Mouse (Mus musculus) CH12.LX (cell line): Measurements from ENCODE around the gene Suclg2. TPM values are rescaled to one million over a fixed set of nuclear protein-coding genes. Genes with fewer than 3 reads are reported as not detected.

Experiments used
- DNase-seq: peaks from one replicate; pipeline ENCODE4 v3.0.0-alpha.2; 2013; ENCODE audit errors: extremely low read depth
- H3K27ac ChIP-seq: 2 replicates; pipeline ENCODE4 v1.5.1; 2012; ENCODE audit warnings: low read depth, mild to moderate bottlenecking, control low read depth, moderate library complexity; ENCODE audit not compliant: insufficient read depth
- H3K27me3 ChIP-seq: replicated peaks from 2 replicates; pipeline ENCODE3; 2012; ENCODE audit warnings: inconsistent platforms
- H3K36me3 ChIP-seq, 2 experiments: replicated peaks in 1 of 2; 2 replicates each; pipeline versions ENCODE3 to v1.6.1; 2012; ENCODE audit warnings: inconsistent platforms in 1 of 2, low read length in 1 of 2, mild to moderate bottlenecking in 1 of 2, mixed read lengths in 1 of 2, moderate library complexity in 1 of 2; ENCODE audit not compliant: control insufficient read depth in 1 of 2, insufficient read depth in 1 of 2
- H3K4me1 ChIP-seq, 2 experiments: 2 replicates each; pipeline ENCODE4 v1.6.1; 2012; ENCODE audit warnings: inconsistent platforms in 1 of 2, moderate library complexity in 1 of 2; ENCODE audit not compliant: insufficient read depth in 2 of 2, control insufficient read depth in 1 of 2
- H3K4me2 ChIP-seq: 2 replicates; pipeline ENCODE4 v1.6.1; 2012; ENCODE audit warnings: low read depth, mild to moderate bottlenecking, control low read depth; ENCODE audit not compliant: poor library complexity, insufficient read depth, severe bottlenecking
- H3K4me3 ChIP-seq, 3 experiments: fragments of 150-350 bp in 1 of 3; sonication (generic) in 1 of 3; replicated peaks in 1 of 3; 2 replicates each; pipeline versions ENCODE3 to v1.5.1; 2011 to 2012; ENCODE audit warnings: low read depth in 2 of 3, low read length in 2 of 3, mild to moderate bottlenecking in 2 of 3, moderate library complexity in 2 of 3, control low read depth in 1 of 3, improper control_type of control experiment in 1 of 3, inconsistent platforms in 1 of 3, mixed read lengths in 1 of 3; ENCODE audit not compliant: poor library complexity in 1 of 3
- H3K79me2 ChIP-seq: replicated peaks from 2 replicates; pipeline ENCODE4 v1.6.1; 2012; ENCODE audit warnings: mild to moderate bottlenecking, moderate library complexity; ENCODE audit not compliant: control insufficient read depth, poor library complexity, insufficient read depth, severe bottlenecking; ENCODE audit errors: extremely low read depth
- H3K9ac ChIP-seq: 2 replicates; pipeline ENCODE4 v1.6.1; 2012; ENCODE audit warnings: low read depth, mild to moderate bottlenecking, control low read depth, moderate library complexity; ENCODE audit not compliant: insufficient read depth
- H3K9me3 ChIP-seq: replicated peaks from 2 replicates; pipeline ENCODE3; 2012; ENCODE audit warnings: low read length, inconsistent platforms, mixed read lengths
- CTCF ChIP-seq, 2 experiments: IDR thresholded peaks in 1 of 2; conservative IDR thresholded peaks in 1 of 2; 2 replicates each; pipeline ENCODE4 v1.5.1; 2011 to 2012; ENCODE audit warnings: low read depth in 2 of 2, low read length in 2 of 2, improper control_type of control experiment in 1 of 2, inconsistent platforms in 1 of 2, mild to moderate bottlenecking in 1 of 2, moderate library complexity in 1 of 2
- E2F4 ChIP-seq: IDR thresholded peaks from 2 replicates; pipeline ENCODE4 v1.6.1; 2011; ENCODE audit warnings: low read depth, low read length, improper control_type of control experiment; ENCODE audit not compliant: insufficient replicate concordance
- EP300 ChIP-seq: IDR thresholded peaks from 2 replicates; pipeline ENCODE4 v1.6.1; 2011; ENCODE audit warnings: low read length, improper control_type of control experiment
- GABPA ChIP-seq: IDR thresholded peaks from 2 replicates; pipeline ENCODE4 v1.6.1; 2012; ENCODE audit warnings: low read depth, low read length, improper control_type of control experiment, inconsistent platforms; ENCODE audit not compliant: insufficient replicate concordance
- JUN ChIP-seq: IDR thresholded peaks from 2 replicates; pipeline ENCODE4 v1.6.1; 2011; ENCODE audit warnings: low read depth, mild to moderate bottlenecking, low read length, improper control_type of control experiment, moderate library complexity; ENCODE audit not compliant: insufficient read depth
- JUND ChIP-seq: conservative IDR thresholded peaks from 2 replicates; pipeline ENCODE4 v1.6.1; 2011; ENCODE audit warnings: low read depth, low read length, improper control_type of control experiment
- KAT2A ChIP-seq: IDR thresholded peaks from 2 replicates; pipeline ENCODE4 v1.6.1; 2012; ENCODE audit warnings: low read length, improper control_type of control experiment, inconsistent platforms; ENCODE audit not compliant: insufficient replicate concordance
- MAFK ChIP-seq: IDR thresholded peaks from 2 replicates; pipeline ENCODE4 v1.6.1; 2011; ENCODE audit warnings: low read length, improper control_type of control experiment; ENCODE audit not compliant: insufficient replicate concordance
- MAX ChIP-seq: IDR thresholded peaks from 2 replicates; pipeline ENCODE4 v1.6.1; 2011; ENCODE audit warnings: low read length, improper control_type of control experiment
- MAZ ChIP-seq: IDR thresholded peaks from 2 replicates; pipeline ENCODE4 v1.6.1; 2012; ENCODE audit warnings: low read depth, mild to moderate bottlenecking, inconsistent platforms, low read length, improper control_type of control experiment, moderate library complexity
- MYC ChIP-seq: IDR thresholded peaks from 2 replicates; pipeline ENCODE4 v1.6.1; 2011; ENCODE audit warnings: low read depth, mild to moderate bottlenecking, improper control_type of control experiment, low read length
- POLR2A ChIP-seq: IDR thresholded peaks from 2 replicates; pipeline ENCODE4 v1.6.1; 2011; ENCODE audit warnings: low read depth, mild to moderate bottlenecking, improper control_type of control experiment, low read length
- POLR2AphosphoS2 ChIP-seq: IDR thresholded peaks from 2 replicates; pipeline ENCODE4 v1.6.1; 2011; ENCODE audit warnings: low read depth, low read length, improper control_type of control experiment
- RAD21 ChIP-seq: IDR thresholded peaks from 2 replicates; pipeline ENCODE4 v1.6.1; 2011; ENCODE audit warnings: low read depth, mild to moderate bottlenecking, low read length, improper control_type of control experiment, moderate library complexity
- SIN3A ChIP-seq: IDR thresholded peaks from 2 replicates; pipeline ENCODE4 v1.6.1; 2012; ENCODE audit warnings: low read length, improper control_type of control experiment, inconsistent platforms
- SMC3 ChIP-seq: IDR thresholded peaks from 2 replicates; pipeline ENCODE4 v1.6.1; 2011; ENCODE audit warnings: low read depth, low read length, improper control_type of control experiment
- TBP ChIP-seq: conservative IDR thresholded peaks from 2 replicates; pipeline ENCODE4 v1.6.1; 2011; ENCODE audit warnings: low read depth, low read length, improper control_type of control experiment
- UBTF ChIP-seq: IDR thresholded peaks from 2 replicates; pipeline ENCODE4 v1.6.1; 2012; ENCODE audit warnings: low read depth, mild to moderate bottlenecking, inconsistent platforms, low read length, improper control_type of control experiment, moderate library complexity
- USF2 ChIP-seq: conservative IDR thresholded peaks from 2 replicates; pipeline ENCODE4 v1.6.1; 2011; ENCODE audit warnings: low read depth, low read length, improper control_type of control experiment
- ZC3H11A ChIP-seq: IDR thresholded peaks from 2 replicates; pipeline ENCODE4 v1.6.1; 2012; ENCODE audit warnings: low read depth, mild to moderate bottlenecking, inconsistent platforms, low read length, improper control_type of control experiment
- ZKSCAN1 ChIP-seq: IDR thresholded peaks from 2 replicates; pipeline ENCODE4 v1.6.1; 2012; ENCODE audit warnings: low read depth, inconsistent platforms, low read length, improper control_type of control experiment, borderline replicate concordance
- ZMIZ1 ChIP-seq: IDR thresholded peaks from 2 replicates; pipeline ENCODE4 v1.6.1; 2012; ENCODE audit warnings: low read depth, mild to moderate bottlenecking, inconsistent platforms, low read length, improper control_type of control experiment
- ZNF384 ChIP-seq: IDR thresholded peaks from 2 replicates; pipeline ENCODE4 v1.6.1; 2012; ENCODE audit warnings: low read depth, low read length, improper control_type of control experiment, inconsistent platforms
- dilution Hi-C: fragments of 300-500 bp; cut with MboI; formaldehyde crosslinking; loops from 2 replicates; pipeline ENCODE4 v1.14.3; 2020; ENCODE audit warnings: low sequenced_read_pairs; ENCODE audit not compliant: extremely low pct_unique_long_range_greater_than_20kb, extremely low pct_ligation_motif_present
- in situ Hi-C: fragments of 300-500 bp; cut with MboI; formaldehyde crosslinking; loops from 3 replicates; pipeline ENCODE4 v1.14.3; 2019; ENCODE audit warnings: low sequenced_read_pairs, low pct_ligation_motif_present, low pct_unique_long_range_greater_than_20kb, mixed read lengths
- polyA plus RNA-seq: library from polyadenylated mRNA; unstranded; fragments of >175 nt; gene quantifications from 2 replicates; pipeline ENCODE4 v1.2.1, GENCODE M21; 2012; ENCODE audit warnings: low read depth; ENCODE audit not compliant: insufficient read length
- total RNA-seq, 2 experiments: library from RNA; depleted of rRNA; stranded (reverse); fragments of 300-350 nt in 1 of 2; fragments of >200 nt in 1 of 2; gene quantifications; 2 replicates each; pipeline ENCODE4 v1.2.3; 2012 to 2014

Gene Suclg2
- total and polyA plus RNA-seq, 3 experiments: 46.5 to 86.2 (median 48.3) TPM

- DNase-seq: no peak
- Histone ChIP-seq H3K79me2 (peaks cover 2% of the 10 kb centered on the region), H3K9ac (no peak overlapping the region), H3K9me3 (no peaks in the 10 kb centered on the region), H3K36me3 (peaks cover 0 to 43% of the 10 kb centered on the region in 2 experiments), H3K27ac (no peak overlapping the region), H3K27me3 (no peaks in the 10 kb centered on the region), H3K4me2 (no peak overlapping the region), H3K4me1 (peaks cover 11 to 35% of the 10 kb centered on the region in 2 experiments)
- dilution Hi-C loops: no loop called here
- in situ Hi-C loops: no loop called here
- TF ChIP-seq MAZ (no peak), EP300 (no peak), POLR2A (no peak), JUND (no peak), MYC (no peak), UBTF (no peak), ZNF384 (no peak), TBP (no peak), CTCF (conservative IDR thresholded peaks at IDR 0.05 in 1 of 2, IDR thresholded peaks at IDR 0.05 in 1 of 2; ENCODE audit: low read depth in 2 of 2, low read length in 2 of 2) (no peak), MAFK (no peak), ZKSCAN1 (no peak), USF2 (no peak), ZC3H11A (no peak), MAX (no peak), GABPA (no peak)
- TF ChIP-seq, all 38 proteins: peak for 0
- no peak overlapping the region for H3K4me3 ChIP-seq
These were observed 18.4 kb downstream of the Suclg2 start for GRCm38 (mm10) chr6:95700191-95700590.

DNA sequence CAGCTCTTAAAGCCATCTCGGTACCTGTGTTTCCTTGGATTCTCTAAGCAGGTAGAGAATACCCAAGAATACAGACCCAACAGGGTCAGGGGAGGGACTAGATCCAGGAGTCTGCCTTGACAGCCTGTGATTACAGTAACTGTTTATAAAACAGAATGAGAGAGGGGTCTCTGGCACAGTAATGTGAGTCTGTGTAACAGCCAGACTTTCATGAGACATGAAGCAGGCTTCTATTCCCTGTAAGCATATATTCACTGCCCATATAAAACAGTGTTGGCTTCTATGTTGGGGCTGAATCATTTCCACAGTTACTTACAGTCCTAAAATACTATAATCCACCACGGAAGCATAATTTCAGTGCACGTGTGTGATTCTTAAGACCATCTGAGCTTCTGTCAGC is 19.3 kb downstream of the Suclg2 start:
- in situ Hi-C loops (no loop called here), dilution Hi-C loops (no loop called here)
- no peak for DNase-seq
- TF ChIP-seq JUN (no peak), SIN3A (no peak), UBTF (no peak), POLR2A (no peak), POLR2AphosphoS2 (no peak), ZMIZ1 (no peak), EP300 (no peak), SMC3 (no peak), KAT2A (no peak), MAX (no peak), JUND (no peak), E2F4 (no peak), RAD21 (no peak), MYC (no peak)
- Histone ChIP-seq H3K9ac (no peak overlapping the region), H3K36me3 (peaks cover 0 to 41% of the 10 kb centered on the region in 2 experiments), H3K27ac (no peak overlapping the region), H3K9me3 (no peaks in the 10 kb centered on the region), H3K4me1 (peaks cover 11 to 33% of the 10 kb centered on the region in 2 experiments), H3K27me3 (no peaks in the 10 kb centered on the region), H3K4me3 (no peak overlapping the region), H3K4me2 (no peak overlapping the region), H3K79me2 (peaks cover 2% of the 10 kb centered on the region)
